Mouse (Mus musculus): ENCODE results near the gene Col25a1. TPM values are rescaled to one million over a fixed set of nuclear protein-coding genes. Genes with fewer than 3 reads are reported as not detected.

The Col25a1 gene
- polyA plus RNA-seq, 1 experiment = 0.05 TPM

- Histone ChIP-seq H3K27me3 (ENCODE audit: control insufficient read depth, insufficient read depth, insufficient read length) (no peaks in the 10 kb centered on the region), H3K79me3 (ENCODE audit: low read depth) (no peaks in the 10 kb centered on the region), H3ac (ENCODE audit: control insufficient read depth, insufficient read length, low read depth) (no peak overlapping the region), H3K79me2 (ENCODE audit: control insufficient read depth, insufficient read depth) (no peaks in the 10 kb centered on the region), H3K36me3 (ENCODE audit: control insufficient read depth, insufficient read depth) (no peaks in the 10 kb centered on the region), H3K4me3 (ENCODE audit: insufficient read depth, poor library complexity, severe bottlenecking) (no peak overlapping the region)
- no peak for TF ChIP-seq CTCF (IDR thresholded peaks at IDR 0.05; ENCODE audit: control insufficient read depth, insufficient read depth, insufficient read length)
- TF ChIP-seq MYOG (IDR thresholded peaks at IDR 0.05; ENCODE audit: control insufficient read depth, extremely low read depth, insufficient read length) = no peak
- TF ChIP-seq MYOD1 (IDR thresholded peaks at IDR 0.05; ENCODE audit: control insufficient read depth, insufficient read length, low read depth) = no peak
- TF ChIP-seq USF1 (IDR thresholded peaks at IDR 0.05; ENCODE audit: low read depth) = no peak
- TF ChIP-seq MAX (IDR thresholded peaks at IDR 0.05) = no peak
- no peak for TF ChIP-seq FOSL1 (IDR thresholded peaks at IDR 0.05; ENCODE audit: insufficient read depth, low read length, poor library complexity, severe bottlenecking)
- no peak for TF ChIP-seq CEBPB (IDR thresholded peaks at IDR 0.05; ENCODE audit: low read depth)
Measured at GRCm38 (mm10) chr3:130443842-130444627, 312.7 kb downstream of the Col25a1 start.

GRCm38 (mm10) chr3:130449864-130450263 lies 318.6 kb downstream of the Col25a1 start:
- TF ChIP-seq MYOG (IDR thresholded peaks at IDR 0.05; ENCODE audit: control insufficient read depth, extremely low read depth, insufficient read length) (no peak), USF1 (IDR thresholded peaks at IDR 0.05; ENCODE audit: low read depth) (no peak), MYOD1 (IDR thresholded peaks at IDR 0.05; ENCODE audit: control insufficient read depth, insufficient read length, low read depth) (no peak), CTCF (IDR thresholded peaks at IDR 0.05; ENCODE audit: control insufficient read depth, insufficient read depth, insufficient read length) (no peak), CEBPB (IDR thresholded peaks at IDR 0.05; ENCODE audit: low read depth) (no peak), FOSL1 (IDR thresholded peaks at IDR 0.05; ENCODE audit: insufficient read depth, low read length, poor library complexity, severe bottlenecking) (no peak), MAX (IDR thresholded peaks at IDR 0.05) (no peak)

GRCm38 (mm10) chr3:130465371-130465770 lies 334.1 kb downstream of the Col25a1 start:
- TF ChIP-seq MAX (IDR thresholded peaks at IDR 0.05) (no peak), MYOD1 (IDR thresholded peaks at IDR 0.05; ENCODE audit: control insufficient read depth, insufficient read length, low read depth) (no peak), CEBPB (IDR thresholded peaks at IDR 0.05; ENCODE audit: low read depth) (no peak), FOSL1 (IDR thresholded peaks at IDR 0.05; ENCODE audit: insufficient read depth, low read length, poor library complexity, severe bottlenecking) (no peak), USF1 (IDR thresholded peaks at IDR 0.05; ENCODE audit: low read depth) (no peak), MYOG (IDR thresholded peaks at IDR 0.05; ENCODE audit: control insufficient read depth, extremely low read depth, insufficient read length) (no peak), CTCF (IDR thresholded peaks at IDR 0.05; ENCODE audit: control insufficient read depth, insufficient read depth, insufficient read length) (no peak)
- H3K79me3 ChIP-seq (ENCODE audit: low read depth) = no peaks in the 10 kb centered on the region
- H3K36me3 ChIP-seq (ENCODE audit: control insufficient read depth, insufficient read depth) = no peaks in the 10 kb centered on the region
- H3ac ChIP-seq (ENCODE audit: control insufficient read depth, insufficient read length, low read depth) = no peak overlapping the region
- no peaks in the 10 kb centered on the region for H3K79me2 ChIP-seq (ENCODE audit: control insufficient read depth, insufficient read depth)
- H3K4me3 ChIP-seq (ENCODE audit: insufficient read depth, poor library complexity, severe bottlenecking) = no peak overlapping the region
- no peaks in the 10 kb centered on the region for H3K27me3 ChIP-seq (ENCODE audit: control insufficient read depth, insufficient read depth, insufficient read length)

More at GRCm38 (mm10) chr3:130449864-130450263, 318.6 kb downstream of the Col25a1 start:
- H3K36me3 ChIP-seq (ENCODE audit: control insufficient read depth, insufficient read depth) = no peaks in the 10 kb centered on the region
- H3K79me3 ChIP-seq (ENCODE audit: low read depth) = no peaks in the 10 kb centered on the region
- H3K27me3 ChIP-seq (ENCODE audit: control insufficient read depth, insufficient read depth, insufficient read length) = no peaks in the 10 kb centered on the region
- H3K4me3 ChIP-seq (ENCODE audit: insufficient read depth, poor library complexity, severe bottlenecking) = no peak overlapping the region
- no peak overlapping the region for H3ac ChIP-seq (ENCODE audit: control insufficient read depth, insufficient read length, low read depth)
- H3K79me2 ChIP-seq (ENCODE audit: control insufficient read depth, insufficient read depth) = no peaks in the 10 kb centered on the region

GRCm38 (mm10) chr3:130473211-130473768 lies 342.0 kb downstream of the Col25a1 start:
- TF ChIP-seq MYOD1 (IDR thresholded peaks at IDR 0.05; ENCODE audit: control insufficient read depth, insufficient read length, low read depth) = no peak
- TF ChIP-seq CTCF (IDR thresholded peaks at IDR 0.05; ENCODE audit: control insufficient read depth, insufficient read depth, insufficient read length) = no peak
- TF ChIP-seq CEBPB (IDR thresholded peaks at IDR 0.05; ENCODE audit: low read depth) = no peak
- no peak for TF ChIP-seq USF1 (IDR thresholded peaks at IDR 0.05; ENCODE audit: low read depth)
- no peak for TF ChIP-seq FOSL1 (IDR thresholded peaks at IDR 0.05; ENCODE audit: insufficient read depth, low read length, poor library complexity, severe bottlenecking)
- TF ChIP-seq MAX (IDR thresholded peaks at IDR 0.05) = no peak
- no peak for TF ChIP-seq MYOG (IDR thresholded peaks at IDR 0.05; ENCODE audit: control insufficient read depth, extremely low read depth, insufficient read length)
- H3ac ChIP-seq (ENCODE audit: control insufficient read depth, insufficient read length, low read depth) = no peak overlapping the region
- no peaks in the 10 kb centered on the region for H3K79me3 ChIP-seq (ENCODE audit: low read depth)
- no peaks in the 10 kb centered on the region for H3K36me3 ChIP-seq (ENCODE audit: control insufficient read depth, insufficient read depth)
- no peaks in the 10 kb centered on the region for H3K79me2 ChIP-seq (ENCODE audit: control insufficient read depth, insufficient read depth)
- H3K4me3 ChIP-seq (ENCODE audit: insufficient read depth, poor library complexity, severe bottlenecking) = no peak overlapping the region
- no peaks in the 10 kb centered on the region for H3K27me3 ChIP-seq (ENCODE audit: control insufficient read depth, insufficient read depth, insufficient read length)

GRCm38 (mm10) chr3:130473970-130474369 lies 342.7 kb downstream of the Col25a1 start:
- H3K36me3 ChIP-seq (ENCODE audit: control insufficient read depth, insufficient read depth) = no peaks in the 10 kb centered on the region
- H3ac ChIP-seq (ENCODE audit: control insufficient read depth, insufficient read length, low read depth) = no peak overlapping the region
- H3K27me3 ChIP-seq (ENCODE audit: control insufficient read depth, insufficient read depth, insufficient read length) = no peaks in the 10 kb centered on the region
- no peaks in the 10 kb centered on the region for H3K79me3 ChIP-seq (ENCODE audit: low read depth)
- no peaks in the 10 kb centered on the region for H3K79me2 ChIP-seq (ENCODE audit: control insufficient read depth, insufficient read depth)
- no peak for TF ChIP-seq MYOG (IDR thresholded peaks at IDR 0.05; ENCODE audit: control insufficient read depth, extremely low read depth, insufficient read length)
- TF ChIP-seq USF1 (IDR thresholded peaks at IDR 0.05; ENCODE audit: low read depth) = no peak
- no peak for TF ChIP-seq CTCF (IDR thresholded peaks at IDR 0.05; ENCODE audit: control insufficient read depth, insufficient read depth, insufficient read length)
- no peak for TF ChIP-seq MAX (IDR thresholded peaks at IDR 0.05)
- no peak for TF ChIP-seq CEBPB (IDR thresholded peaks at IDR 0.05; ENCODE audit: low read depth)
- no peak for TF ChIP-seq MYOD1 (IDR thresholded peaks at IDR 0.05; ENCODE audit: control insufficient read depth, insufficient read length, low read depth)
- TF ChIP-seq FOSL1 (IDR thresholded peaks at IDR 0.05; ENCODE audit: insufficient read depth, low read length, poor library complexity, severe bottlenecking) = no peak
- no peak overlapping the region for H3K4me3 ChIP-seq (ENCODE audit: insufficient read depth, poor library complexity, severe bottlenecking)

All from C2C12 (cell line).